Mouse (Mus musculus): Measurements from ENCODE around the gene Tpbgl. TPM values are rescaled to one million over a fixed set of nuclear protein-coding genes. Genes with fewer than 3 reads are reported as not detected.

The Tpbgl gene
- polyA plus RNA-seq, 1 experiment, result not detected

DNA sequence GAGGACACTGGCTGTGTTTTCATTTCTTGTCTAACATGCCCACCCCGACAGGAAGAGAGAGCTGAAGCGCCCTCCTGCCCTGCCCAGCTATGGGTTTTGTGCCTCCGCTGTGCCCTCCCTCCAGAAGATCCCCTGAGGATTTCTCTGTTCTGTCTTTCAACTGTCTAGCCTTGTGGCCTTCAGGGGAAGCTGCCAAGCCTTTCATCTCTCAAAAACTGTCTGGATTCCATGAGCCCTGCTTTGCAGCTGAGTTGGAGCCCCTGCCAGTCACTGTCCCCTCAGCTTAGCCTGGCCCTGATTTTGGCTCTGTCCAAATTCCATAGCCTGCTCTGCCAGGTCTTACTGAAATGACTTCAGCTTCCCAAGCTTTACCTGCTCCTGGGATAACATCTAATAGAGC, 20.1 kb downstream of the Tpbgl start:
- no peak for TF ChIP-seq EP300 (IDR thresholded peaks at IDR 0.05; ENCODE audit: insufficient read depth, low read depth, low read length)
- TF ChIP-seq CTCF (IDR thresholded peaks at IDR 0.05; ENCODE audit: low read depth, low read length), result no peak
- TF ChIP-seq POLR2A (IDR thresholded peaks at IDR 0.05; ENCODE audit: insufficient read depth, low read length), result no peak
- Histone ChIP-seq H3K9ac (ENCODE audit: low read depth, poor library complexity, severe bottlenecking) (no peak overlapping the region), H3K4me1 (ENCODE audit: control insufficient read depth, insufficient read depth, low read length) (no peaks in the 10 kb centered on the region), H3K27me3 (ENCODE audit: control insufficient read depth, insufficient read depth, low read length, poor library complexity, severe bottlenecking) (no peaks in the 10 kb centered on the region), H3K27ac (ENCODE audit: insufficient read depth, low read length) (no peak overlapping the region), H3K9me3 (replicated peaks; ENCODE audit: control insufficient read depth, insufficient read depth, low read length, poor library complexity, severe bottlenecking) (no peaks in the 10 kb centered on the region), H3K36me3 (ENCODE audit: control insufficient read depth, insufficient read depth, low read length, poor library complexity, severe bottlenecking) (no peaks in the 10 kb centered on the region), H3K4me3 (ENCODE audit: low read depth, low read length) (no peak overlapping the region)

- H3K36me3 ChIP-seq (ENCODE audit: control insufficient read depth, insufficient read depth, low read length, poor library complexity, severe bottlenecking), result no peaks in the 10 kb centered on the region
- H3K4me3 ChIP-seq (ENCODE audit: low read depth, low read length), result no peak overlapping the region
- no peaks in the 10 kb centered on the region for H3K4me1 ChIP-seq (ENCODE audit: control insufficient read depth, insufficient read depth, low read length)
- no peak overlapping the region for H3K9ac ChIP-seq (ENCODE audit: low read depth, poor library complexity, severe bottlenecking)
- no peaks in the 10 kb centered on the region for H3K9me3 ChIP-seq (replicated peaks; ENCODE audit: control insufficient read depth, insufficient read depth, low read length, poor library complexity, severe bottlenecking)
- H3K27me3 ChIP-seq (ENCODE audit: control insufficient read depth, insufficient read depth, low read length, poor library complexity, severe bottlenecking), result no peaks in the 10 kb centered on the region
- no peak for TF ChIP-seq CTCF (IDR thresholded peaks at IDR 0.05; ENCODE audit: low read depth, low read length)
- no peak for TF ChIP-seq EP300 (IDR thresholded peaks at IDR 0.05; ENCODE audit: insufficient read depth, low read depth, low read length)
- no peak for TF ChIP-seq POLR2A (IDR thresholded peaks at IDR 0.05; ENCODE audit: insufficient read depth, low read length)
- H3K27ac ChIP-seq (ENCODE audit: insufficient read depth, low read length), result no peak overlapping the region
Observed at GRCm38 (mm10) chr7:99606303-99606702, 20.6 kb downstream of the Tpbgl start.

DNA sequence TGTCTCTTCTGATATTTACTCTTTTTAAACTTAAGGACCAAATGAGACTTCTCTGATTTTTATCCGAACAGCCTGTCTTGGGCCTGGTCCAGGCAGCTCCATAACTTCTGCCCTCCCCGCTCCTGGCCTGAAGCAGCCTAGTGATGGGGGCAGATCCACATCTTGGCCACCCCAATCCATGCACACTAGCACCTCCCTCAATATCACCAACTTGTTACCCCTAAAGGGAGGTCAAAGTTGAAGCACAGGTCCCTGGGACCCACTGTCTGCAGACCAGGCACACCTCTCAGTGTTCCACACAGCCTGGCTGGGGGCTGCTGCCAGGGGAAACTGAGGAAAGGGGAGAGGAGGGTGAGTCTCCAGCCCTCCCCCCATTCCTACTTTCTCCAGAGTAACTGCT, 21.8 kb downstream of the Tpbgl start:
- Histone ChIP-seq H3K27me3 (ENCODE audit: control insufficient read depth, insufficient read depth, low read length, poor library complexity, severe bottlenecking) (no peaks in the 10 kb centered on the region), H3K4me3 (ENCODE audit: low read depth, low read length) (no peak overlapping the region), H3K27ac (ENCODE audit: insufficient read depth, low read length) (no peak overlapping the region), H3K36me3 (ENCODE audit: control insufficient read depth, insufficient read depth, low read length, poor library complexity, severe bottlenecking) (no peaks in the 10 kb centered on the region), H3K9me3 (replicated peaks; ENCODE audit: control insufficient read depth, insufficient read depth, low read length, poor library complexity, severe bottlenecking) (no peaks in the 10 kb centered on the region), H3K9ac (ENCODE audit: low read depth, poor library complexity, severe bottlenecking) (no peak overlapping the region), H3K4me1 (ENCODE audit: control insufficient read depth, insufficient read depth, low read length) (no peaks in the 10 kb centered on the region)
- TF ChIP-seq EP300 (IDR thresholded peaks at IDR 0.05; ENCODE audit: insufficient read depth, low read depth, low read length), result no peak

GRCm38 (mm10) chr7:99603875-99604662, 22.8 kb downstream of the Tpbgl start:
- H3K9me3 ChIP-seq (replicated peaks; ENCODE audit: control insufficient read depth, insufficient read depth, low read length, poor library complexity, severe bottlenecking), result no peaks in the 10 kb centered on the region
- H3K4me1 ChIP-seq (ENCODE audit: control insufficient read depth, insufficient read depth, low read length), result peaks cover 4% of the 10 kb centered on the region
- no peak overlapping the region for H3K9ac ChIP-seq (ENCODE audit: low read depth, poor library complexity, severe bottlenecking)
- H3K36me3 ChIP-seq (ENCODE audit: control insufficient read depth, insufficient read depth, low read length, poor library complexity, severe bottlenecking), result no peaks in the 10 kb centered on the region
- TF ChIP-seq CTCF (IDR thresholded peaks at IDR 0.05; ENCODE audit: low read depth, low read length), result no peak
- no peak for TF ChIP-seq POLR2A (IDR thresholded peaks at IDR 0.05; ENCODE audit: insufficient read depth, low read length)
- no peak for TF ChIP-seq EP300 (IDR thresholded peaks at IDR 0.05; ENCODE audit: insufficient read depth, low read depth, low read length)
- H3K27ac ChIP-seq (ENCODE audit: insufficient read depth, low read length), result no peak overlapping the region
- H3K4me3 ChIP-seq (ENCODE audit: low read depth, low read length), result no peak overlapping the region
- H3K27me3 ChIP-seq (ENCODE audit: control insufficient read depth, insufficient read depth, low read length, poor library complexity, severe bottlenecking), result no peaks in the 10 kb centered on the region

DNA sequence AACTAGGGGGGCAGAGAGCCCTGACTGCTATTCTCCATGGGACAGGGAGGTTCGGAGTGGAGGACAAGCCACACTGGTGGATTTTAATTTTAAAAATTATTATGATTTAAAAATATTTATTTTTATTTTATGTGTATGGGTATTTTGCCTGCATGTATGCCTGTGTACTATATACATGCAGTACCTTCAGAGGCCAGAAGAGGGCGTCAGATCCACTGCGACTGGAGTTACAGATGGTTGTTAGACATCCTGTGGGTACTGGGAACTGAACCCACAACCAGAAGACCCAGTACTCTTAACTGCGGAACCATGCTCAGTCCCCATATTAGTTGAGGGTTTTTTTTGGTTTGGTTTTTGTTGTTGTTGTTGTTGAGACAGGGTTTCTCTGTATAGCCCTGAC, 28.2 kb downstream of the Tpbgl start:
- no peaks in the 10 kb centered on the region for H3K9me3 ChIP-seq (replicated peaks; ENCODE audit: control insufficient read depth, insufficient read depth, low read length, poor library complexity, severe bottlenecking)
- H3K36me3 ChIP-seq (ENCODE audit: control insufficient read depth, insufficient read depth, low read length, poor library complexity, severe bottlenecking), result no peaks in the 10 kb centered on the region
- no peak overlapping the region for H3K27ac ChIP-seq (ENCODE audit: insufficient read depth, low read length)
- H3K9ac ChIP-seq (ENCODE audit: low read depth, poor library complexity, severe bottlenecking), result no peak overlapping the region
- no peaks in the 10 kb centered on the region for H3K27me3 ChIP-seq (ENCODE audit: control insufficient read depth, insufficient read depth, low read length, poor library complexity, severe bottlenecking)
- H3K4me1 ChIP-seq (ENCODE audit: control insufficient read depth, insufficient read depth, low read length), result peaks cover 4% of the 10 kb centered on the region
- no peak overlapping the region for H3K4me3 ChIP-seq (ENCODE audit: low read depth, low read length)
- TF ChIP-seq EP300 (IDR thresholded peaks at IDR 0.05; ENCODE audit: insufficient read depth, low read depth, low read length), result no peak
- TF ChIP-seq POLR2A (IDR thresholded peaks at IDR 0.05; ENCODE audit: insufficient read depth, low read length), result no peak
- no peak for TF ChIP-seq CTCF (IDR thresholded peaks at IDR 0.05; ENCODE audit: low read depth, low read length)

GRCm38 (mm10) chr7:99593868-99594803, 32.8 kb downstream of the Tpbgl start:
- H3K27ac ChIP-seq (ENCODE audit: insufficient read depth, low read length), result no peak overlapping the region
- no peak overlapping the region for H3K4me3 ChIP-seq (ENCODE audit: low read depth, low read length)
- H3K36me3 ChIP-seq (ENCODE audit: control insufficient read depth, insufficient read depth, low read length, poor library complexity, severe bottlenecking), result no peaks in the 10 kb centered on the region

More at GRCm38 (mm10) chr7:99593868-99594803, 32.8 kb downstream of the Tpbgl start:
- no peaks in the 10 kb centered on the region for H3K9me3 ChIP-seq (replicated peaks; ENCODE audit: control insufficient read depth, insufficient read depth, low read length, poor library complexity, severe bottlenecking)
- H3K27me3 ChIP-seq (ENCODE audit: control insufficient read depth, insufficient read depth, low read length, poor library complexity, severe bottlenecking), result no peaks in the 10 kb centered on the region
- H3K4me1 ChIP-seq (ENCODE audit: control insufficient read depth, insufficient read depth, low read length), result no peaks in the 10 kb centered on the region
- TF ChIP-seq POLR2A (IDR thresholded peaks at IDR 0.05; ENCODE audit: insufficient read depth, low read length), result no peak
- TF ChIP-seq EP300 (IDR thresholded peaks at IDR 0.05; ENCODE audit: insufficient read depth, low read depth, low read length), result no peak
- TF ChIP-seq CTCF (IDR thresholded peaks at IDR 0.05; ENCODE audit: low read depth, low read length), result no peak
- H3K9ac ChIP-seq (ENCODE audit: low read depth, poor library complexity, severe bottlenecking), result no peak overlapping the region
